Mouse (Mus musculus): Measurements from ENCODE around the gene Zcchc7.

DNA sequence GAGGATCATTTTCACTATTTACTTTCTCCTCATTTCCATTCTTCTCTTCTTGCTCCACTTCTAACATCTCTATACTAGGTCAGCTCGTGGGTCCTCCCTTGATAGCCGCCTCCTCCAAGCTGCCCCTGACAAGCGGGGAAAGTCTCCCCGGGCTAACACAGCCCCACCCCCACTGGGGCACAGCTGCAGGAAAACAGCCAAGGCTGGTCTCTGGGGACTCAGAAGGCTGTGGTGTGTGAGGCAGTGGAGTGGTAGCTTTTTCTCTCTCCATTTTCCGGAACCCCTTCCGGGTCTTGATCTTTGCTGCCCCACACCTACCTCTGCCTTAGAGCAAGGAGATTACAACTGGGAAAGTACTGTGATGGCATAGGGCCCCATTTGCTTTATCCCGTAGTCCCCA lies 49.7 kb upstream of the Zcchc7 start:
- no peak for TF ChIP-seq POLR2A (IDR thresholded peaks at IDR 0.05; ENCODE audit: extremely low read depth, insufficient read depth, low read length)
- TF ChIP-seq CTCF (IDR thresholded peaks at IDR 0.05; ENCODE audit: low read depth, low read length): no peak
